Mouse (Mus musculus) forebrain, embryonic 14.5 days (tissue): ENCODE measurements at regions not wholly inside any gene's neighbourhood (a gene's known extent, or its start where the extent isn't known, plus 50 kb on each side); places are given as distances from the start of the nearest gene placed in this dataset.

Experiments used
- ATAC-seq: fragments of 200-750 bp; cut with Nextera tagmentation; 2 replicates; pipeline ENCODE4 v1.8.0; 2017; ENCODE audit warnings: mild to moderate bottlenecking, moderate library complexity
- DNase-seq: peaks from one replicate; pipeline ENCODE4 v3.0.0-alpha.2; 2015; ENCODE audit warnings: low spot score
- H3K27ac ChIP-seq: fragments of 300-500 bp; sonication (generic); 2 replicates; pipeline ENCODE4 v1.5.1; 2014; ENCODE audit warnings: low read depth, mild to moderate bottlenecking, control low read depth, low read length, moderate library complexity
- H3K27me3 ChIP-seq: fragments of 300-500 bp; sonication (generic); replicated peaks from 2 replicates; pipeline ENCODE4 v1.6.1; 2014; ENCODE audit warnings: low read length, control low read depth, mixed read lengths; ENCODE audit not compliant: control insufficient read depth, insufficient read depth
- H3K36me3 ChIP-seq: fragments of 300-500 bp; sonication (generic); 2 replicates; pipeline ENCODE4 v1.6.1; 2014; ENCODE audit warnings: low read length, control low read depth; ENCODE audit not compliant: control insufficient read depth, insufficient read depth
- H3K4me1 ChIP-seq: fragments of 300-500 bp; sonication (generic); 2 replicates; pipeline ENCODE4 v1.6.1; 2014; ENCODE audit warnings: antibody characterized with exemption, low read length, control low read depth; ENCODE audit not compliant: control insufficient read depth, insufficient read depth
- H3K4me2 ChIP-seq: fragments of 300-500 bp; sonication (generic); 2 replicates; pipeline ENCODE4 v1.6.1; 2014; ENCODE audit warnings: mild to moderate bottlenecking, control low read depth, low read length
- H3K4me3 ChIP-seq: fragments of 300-500 bp; sonication (generic); 2 replicates; pipeline ENCODE4 v1.5.1; 2014; ENCODE audit warnings: low read depth, low read length, control low read depth
- H3K9ac ChIP-seq: fragments of 300-500 bp; sonication (generic); 2 replicates; pipeline ENCODE4 v1.6.1; 2014; ENCODE audit warnings: mild to moderate bottlenecking, low read length, control low read depth, moderate library complexity
- H3K9me3 ChIP-seq: fragments of 300-500 bp; sonication (generic); replicated peaks from 2 replicates; pipeline ENCODE4 v1.6.1; 2016; ENCODE audit warnings: low read length, control low read depth, mixed read lengths; ENCODE audit not compliant: control insufficient read depth
- WGBS: fragments of 180-500 bp; shearing (Covaris S2); extraction: QIAGEN DNeasy Blood & Tissue Kit; methylation state at CpG from one replicate; pipeline ENCODE4 v1.1.7; 2014; 5-methylcytosine and 5-hydroxymethylcytosine counted together

- H3K4me1 ChIP-seq, result no peaks in the 10 kb centered on the region
- H3K9me3 ChIP-seq, result no peaks in the 10 kb centered on the region
- no peaks in the 10 kb centered on the region for H3K36me3 ChIP-seq
- WGBS, result 93% methylated on average over 7 of the region's 7 CpGs
- no peak overlapping the region for H3K27ac ChIP-seq
- no peak overlapping the region for H3K4me3 ChIP-seq
- no peak overlapping the region for H3K9ac ChIP-seq
- DNase-seq (no peak), ATAC-seq (no peak)
- no peak overlapping the region for H3K4me2 ChIP-seq
- H3K27me3 ChIP-seq, result no peaks in the 10 kb centered on the region
Observed at GRCm38 (mm10) chr16:66201406-66201805, 386.3 kb downstream of the Vgll3 start.
